Comparison of ENCODE assay signal across 23 mouse cellular contexts in genomic region chr11:109845601-109846000, GRCm38 (mm10). TPM values are rescaled to one million over a fixed set of nuclear protein-coding genes. Genes with fewer than 3 reads are reported as not detected.
DNase-seq lines count a peak whose midpoint lies in the region; ATAC-seq and TF ChIP-seq lines count a peak whose summit lies in the region.
"Had no signal": no experiment of that assay in that cellular context is flagged by ENCODE, and none has a peak within 500 bp of the region (broad histone marks: within the 10 kb centered on the region; RNA-seq: fewer than 3 reads in every experiment).

No protein-coding gene starts in this region.

- WGBS in heart, embryonic 10.5 days: 60% methylated on average over 4 of the region's 4 CpGs
- 37% methylated on average over 4 of the region's 4 CpGs for WGBS in lung, embryonic 15.5 days
- WGBS in cerebellum, adult 2 months: 50% methylated on average over 4 of the region's 4 CpGs
- WGBS in liver, embryonic 11.5 days: 67% methylated on average over 4 of the region's 4 CpGs

- no peak for ATAC-seq in lung, embryonic 15.5 days (ENCODE audit: borderline replicate concordance, extremely low read depth, low FRiP score, low TSS enrichment)
- no peak for ATAC-seq in liver, embryonic 11.5 days (replicated peaks; ENCODE audit: low FRiP score)
- ATAC-seq: forebrain, embryonic 16.5 days; inflammation-experienced regulatory T-cells, adult 6 months; midbrain, embryonic 16.5 days had no signal

- H3K4me1 ChIP-seq in heart, embryonic 10.5 days: peaks cover 8% of the 10 kb centered on the region
- peaks cover 21% of the 10 kb centered on the region for H3K4me1 ChIP-seq in lung, embryonic 15.5 days
- no peaks in the 10 kb centered on the region for H3K4me1 ChIP-seq in cerebellum, adult 2 months (ENCODE audit: control insufficient read depth, insufficient read depth, low read length)
- H3K4me1 ChIP-seq in liver, embryonic 11.5 days (replicated peaks; ENCODE audit: control insufficient read depth, insufficient read depth, low read length): 0 out of 2 replicates have a peak, but pooled peaks cover 3% of the 10 kb centered on the region

- no peak overlapping the region for H3K27ac ChIP-seq in heart, embryonic 10.5 days
- H3K27ac ChIP-seq in lung, embryonic 15.5 days: peak overlapping the region; percentile 43
- H3K27ac ChIP-seq in cerebellum, adult 2 months (ENCODE audit: insufficient read depth, low read length): no peak overlapping the region
- no peak overlapping the region for H3K27ac ChIP-seq in liver, embryonic 11.5 days (ENCODE audit: low read depth, low read length)
- H3K27ac ChIP-seq: embryonic facial prominence, embryonic 12.5 days; layer of hippocampus, adult 2 months; limb, embryonic 12.5 days; liver, embryonic 14.5 days had no signal

- no peaks in the 10 kb centered on the region for H3K36me3 ChIP-seq in heart, embryonic 10.5 days
- no peaks in the 10 kb centered on the region for H3K36me3 ChIP-seq in lung, embryonic 15.5 days
- H3K36me3 ChIP-seq in liver, embryonic 11.5 days (ENCODE audit: control insufficient read depth, insufficient read depth, low read length): no peaks in the 10 kb centered on the region
- H3K36me3 ChIP-seq: embryonic facial prominence, embryonic 12.5 days; limb, embryonic 12.5 days had no signal

- no peak for TF ChIP-seq CTCF in cerebellum, adult 2 months (IDR thresholded peaks at IDR 0.05; ENCODE audit: borderline replicate concordance, insufficient read depth, low read depth, low read length)

- peak; percentile 40 for DNase-seq in heart, adult 11 months
- DNase-seq in heart, embryonic 10.5 days (ENCODE audit: low spot score): no peak
- no peak for DNase-seq in lung, postnatal 4 days
- DNase-seq in forelimb bud, embryonic 11.5 days (ENCODE audit: low read depth, low spot score): peak; percentile 29
- DNase-seq in mesoderm, embryonic 11.5 days (ENCODE audit: low read depth, low spot score): peak; percentile 30
- no peak for DNase-seq in cerebellum, adult 2 months
- DNase-seq in liver, embryonic 11.5 days (ENCODE audit: low spot score): no peak
- DNase-seq: adrenal gland, adult 2 months; cerebellum, postnatal 25 days; gastrocnemius, postnatal 14 days; heart, postnatal 14 days; kidney, adult 8-10 months; right cerebral cortex, postnatal 25 days had no signal

- H3K9ac ChIP-seq in lung, embryonic 15.5 days: no peak overlapping the region
- H3K9ac ChIP-seq in liver, embryonic 11.5 days (ENCODE audit: low read depth, low read length): no peak overlapping the region
- H3K9ac ChIP-seq: embryonic facial prominence, embryonic 12.5 days; limb, embryonic 12.5 days; liver, embryonic 14.5 days had no signal

- no peak for TF ChIP-seq POLR2A in cerebellum, adult 2 months (IDR thresholded peaks at IDR 0.05; ENCODE audit: borderline replicate concordance, insufficient read depth, low read length)

- no peak overlapping the region for H3K4me3 ChIP-seq in heart, embryonic 10.5 days
- H3K4me3 ChIP-seq in lung, embryonic 15.5 days: no peak overlapping the region
- no peak overlapping the region for H3K4me3 ChIP-seq in cerebellum, adult 2 months (replicated peaks; ENCODE audit: insufficient read depth, low read depth, low read length)
- no peak overlapping the region for H3K4me3 ChIP-seq in liver, embryonic 11.5 days (ENCODE audit: low read depth, low read length)
- H3K4me3 ChIP-seq: embryonic facial prominence, embryonic 12.5 days; layer of hippocampus, adult 2 months; limb, embryonic 12.5 days; megakaryocyte, embryonic 14.5 days had no signal

- no peaks in the 10 kb centered on the region for H3K9me3 ChIP-seq in heart, embryonic 10.5 days
- H3K9me3 ChIP-seq in lung, embryonic 15.5 days: no peaks in the 10 kb centered on the region
- H3K9me3 ChIP-seq in liver, embryonic 11.5 days (ENCODE audit: control insufficient read depth, low read length): no peaks in the 10 kb centered on the region
- H3K9me3 ChIP-seq: embryonic facial prominence, embryonic 12.5 days; limb, embryonic 12.5 days had no signal

- H3K27me3 ChIP-seq in heart, embryonic 10.5 days (ENCODE audit: insufficient read depth, poor library complexity, severe bottlenecking): no peaks in the 10 kb centered on the region
- no peaks in the 10 kb centered on the region for H3K27me3 ChIP-seq in lung, embryonic 15.5 days
- H3K27me3 ChIP-seq in cerebellum, adult 2 months (ENCODE audit: control insufficient read depth, insufficient read depth, low read length): no peaks in the 10 kb centered on the region
- H3K27me3 ChIP-seq in liver, embryonic 11.5 days (replicated peaks; ENCODE audit: control insufficient read depth, insufficient read depth, low read length): no peaks in the 10 kb centered on the region
- H3K27me3 ChIP-seq: embryonic facial prominence, embryonic 12.5 days; limb, embryonic 12.5 days; megakaryocyte, embryonic 14.5 days had no signal

- no peak overlapping the region for H3K4me2 ChIP-seq in lung, embryonic 15.5 days
- H3K4me2 ChIP-seq in liver, embryonic 11.5 days: no peak overlapping the region
- H3K4me2 ChIP-seq: embryonic facial prominence, embryonic 12.5 days; limb, embryonic 12.5 days had no signal

RNA-seq across cellular contexts. Expression of gene 1700012B07Rik, which starts 17.8 kb away (rescaled TPM):
- polyA plus RNA-seq in heart, embryonic 10.5 days (2016; fragmentation: Nextera tagmentation; extraction: Ambion mirVana): not detected in 2 replicates
- polyA plus RNA-seq in lung, embryonic 15.5 days (2015; fragmentation: Nextera tagmentation; extraction: Ambion mirVana): not detected in 2 replicates
- not detected in 2 replicates for polyA plus RNA-seq in cerebellum, adult 2 months (2012; rRNA removed)
- not detected in 2 replicates for polyA plus RNA-seq in liver, embryonic 11.5 days (2014; fragmentation: Nextera tagmentation; extraction: Ambion mirVana)
- polyA plus RNA-seq: adrenal gland, adult 2 months; embryonic facial prominence, embryonic 12.5 days; forebrain, embryonic 16.5 days; heart, embryonic 11.5 days; limb, embryonic 12.5 days; midbrain, embryonic 16.5 days had no signal

Comparison
In these comparisons a context has a peak if more than half of its experiments do, and no peak if none do; other contexts are left out.
1. DNase-seq: peak in heart, adult 11 months (single experiment), forelimb bud, embryonic 11.5 days (single experiment) and mesoderm, embryonic 11.5 days (single experiment); none in heart, embryonic 10.5 days (single experiment), lung, postnatal 4 days (0 of 2), cerebellum, adult 2 months (0 of 2) and liver, embryonic 11.5 days (single experiment).